Mouse (Mus musculus) heart, postnatal 10 days (tissue): ENCODE measurements at regions not wholly inside any gene's neighbourhood (a gene's known extent, or its start where the extent isn't known, plus 50 kb on each side); places are given as distances from the start of the nearest gene placed in this dataset.

Experiments used
- DNase-seq, 2 experiments: peaks; one replicate each; pipeline ENCODE4 v3.0.0; 2021
- intact Hi-C: fragments of 180-260 bp; cut with DNase I; formaldehyde crosslinking; loops from one replicate; pipeline ENCODE4 v1.15.1; 2025

GRCm38 (mm10) chr2:172690931-172691651 is 141.7 kb downstream of the Tfap2c start:
- intact Hi-C loops: no loop called here
- no peak for DNase-seq

DNA sequence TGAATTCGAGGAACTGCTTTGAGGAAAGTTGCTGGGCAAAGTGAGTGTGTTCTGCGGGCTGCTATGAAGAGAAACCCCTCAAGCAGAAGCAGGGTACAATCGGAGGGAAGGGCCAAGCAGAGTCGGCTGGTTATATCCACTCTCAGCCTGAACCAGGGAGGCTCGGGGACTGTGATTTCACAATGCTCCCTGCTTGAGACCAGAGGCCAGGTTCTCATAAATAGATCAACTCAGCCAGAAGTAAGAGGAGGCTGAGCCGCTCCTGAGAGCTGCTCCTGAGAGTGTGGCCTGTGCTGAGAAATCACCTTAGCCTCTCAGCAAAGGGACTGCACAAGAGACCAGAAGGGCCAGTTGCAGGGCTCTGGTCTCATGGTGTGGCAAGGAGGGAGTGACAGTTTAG is 149.6 kb downstream of the Tfap2c start:
- no peak for DNase-seq
- intact Hi-C loops: no loop called here

DNA sequence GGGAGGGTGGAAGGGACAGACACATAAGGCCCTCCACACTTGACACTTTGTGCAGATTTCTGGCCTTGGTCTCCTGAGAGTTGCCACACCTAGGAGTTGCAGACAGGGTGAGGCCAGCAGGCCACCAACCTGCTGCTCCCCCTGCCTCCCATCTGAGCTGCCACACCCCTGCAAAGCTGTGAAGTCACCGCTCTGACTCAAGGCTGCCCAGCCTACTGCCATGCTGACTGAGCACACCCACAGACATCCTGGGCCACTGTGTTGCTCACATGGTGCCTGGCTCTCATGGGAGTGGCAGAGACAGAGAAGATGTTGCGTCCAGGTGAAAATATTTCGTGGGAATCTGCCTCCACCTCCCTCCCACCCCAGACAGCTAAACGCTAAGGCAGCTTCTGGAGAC is 150.3 kb downstream of the Tfap2c start:
- intact Hi-C loops: no loop called here
- DNase-seq: no peak

- intact Hi-C loops: no loop called here
- no peak for DNase-seq
Observed at GRCm38 (mm10) chr2:172710641-172711040, 161.2 kb downstream of the Tfap2c start.

- intact Hi-C loops: no loop called here
- DNase-seq: no peak
Observed at GRCm38 (mm10) chr2:172726701-172727100, 177.3 kb downstream of the Tfap2c start.

- no peak for DNase-seq
- intact Hi-C loops: no loop called here
Observed at GRCm38 (mm10) chr2:172727576-172727975, 178.2 kb downstream of the Tfap2c start.

GRCm38 (mm10) chr2:172728240-172728821 is 178.9 kb downstream of the Tfap2c start:
- DNase-seq: peak; percentile 9 to 23
- intact Hi-C loops: no loop called here

DNA sequence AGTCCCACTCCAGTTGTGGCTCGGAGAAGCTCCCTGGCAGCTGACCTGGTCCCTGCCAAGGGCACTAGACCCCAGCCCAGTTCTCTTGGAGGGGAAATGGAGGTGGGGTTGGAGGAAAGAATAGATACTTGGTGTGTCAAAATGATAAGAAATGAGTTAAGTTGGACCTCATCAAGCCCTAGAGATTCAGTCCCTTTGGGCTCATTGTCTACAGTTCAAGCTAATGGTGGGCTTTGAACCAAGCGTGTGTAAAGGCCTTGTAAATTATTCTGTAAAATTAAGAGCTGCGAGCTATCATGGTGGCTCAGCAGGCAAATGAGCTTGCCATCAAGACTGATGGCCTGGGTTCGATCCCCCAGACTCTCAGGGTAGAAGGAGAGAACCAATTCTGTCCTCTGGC is 179.8 kb downstream of the Tfap2c start:
- intact Hi-C loops: no loop called here
- DNase-seq: no peak

GRCm38 (mm10) chr2:172729741-172730140 is 180.3 kb downstream of the Tfap2c start:
- DNase-seq: no peak
- intact Hi-C loops: no loop called here

GRCm38 (mm10) chr2:172731408-172731807 is 182.0 kb downstream of the Tfap2c start:
- intact Hi-C loops: no loop called here
- DNase-seq: no peak

DNA sequence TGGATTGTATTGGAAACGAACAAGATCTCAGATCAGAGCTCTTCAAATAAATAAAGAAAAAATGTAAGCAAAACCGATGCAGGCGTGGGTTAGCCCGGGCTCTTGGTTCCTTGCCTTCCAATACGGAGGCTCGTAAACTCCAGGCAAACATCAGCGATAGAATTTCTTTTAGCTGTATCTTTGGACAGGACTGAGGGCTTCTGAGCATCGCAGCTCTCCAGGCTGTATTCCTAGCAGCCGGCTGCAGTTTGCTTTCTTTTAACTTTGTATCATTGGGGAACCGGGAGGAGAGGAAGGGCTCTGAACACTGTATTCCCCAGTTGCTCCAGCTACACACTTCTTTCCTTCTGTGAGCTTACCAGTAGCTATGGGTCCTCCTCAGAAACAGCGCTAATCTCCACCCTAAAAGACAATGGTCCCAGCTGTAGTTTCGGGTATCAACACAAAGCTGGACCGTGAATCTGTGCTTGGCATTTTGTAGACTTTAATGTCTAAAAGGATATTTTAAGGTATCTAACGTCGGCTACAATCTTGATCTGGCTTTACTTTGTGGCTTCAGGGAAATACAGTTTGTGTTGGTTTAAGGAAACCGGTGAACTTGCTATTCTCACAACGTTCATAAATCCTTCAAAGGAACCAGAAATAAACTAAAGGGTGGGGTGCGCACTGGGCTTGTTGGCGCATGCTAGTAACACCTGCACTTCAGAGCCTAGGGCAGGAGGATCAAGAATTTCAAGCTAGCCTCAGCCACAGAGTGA is 183.2 kb downstream of the Tfap2c start:
- intact Hi-C loops: no loop called here
- DNase-seq: no peak

- intact Hi-C loops: no loop called here
- DNase-seq: no peak
Observed at GRCm38 (mm10) chr2:172733403-172733995, 184.1 kb downstream of the Tfap2c start.

DNA sequence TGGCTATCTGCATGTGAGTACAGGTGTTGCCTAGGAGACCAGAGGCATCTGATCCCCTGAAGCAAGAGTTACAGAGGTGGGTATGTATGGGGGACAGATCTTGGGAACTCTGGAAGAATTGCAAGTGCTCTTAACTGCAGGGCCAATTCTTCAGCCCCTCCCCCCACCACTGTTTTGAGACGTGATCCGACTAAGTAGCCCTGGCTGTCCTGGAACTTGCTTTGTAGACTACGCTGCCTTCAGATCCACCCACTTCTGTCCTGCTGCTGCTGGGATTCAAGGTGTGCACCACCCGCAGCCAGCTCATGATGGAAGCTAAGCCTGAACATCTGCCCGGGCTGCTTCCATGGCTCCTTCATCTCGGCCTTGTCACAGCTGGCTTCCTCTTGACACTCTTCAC is 186.2 kb downstream of the Tfap2c start:
- DNase-seq: no peak
- intact Hi-C loops: no loop called here

GRCm38 (mm10) chr2:172739041-172739491 is 189.7 kb downstream of the Tfap2c start:
- no peak for DNase-seq
- intact Hi-C loops: no loop called here

GRCm38 (mm10) chr2:172739529-172739928 is 190.1 kb downstream of the Tfap2c start:
- intact Hi-C loops: no loop called here
- DNase-seq: no peak

- intact Hi-C loops: loop anchor here (10.0 kb wide), 2 partner anchors 137 to 527 kb away; no protein-coding TSS in a partner anchor
- no peak for DNase-seq
Observed at GRCm38 (mm10) chr2:172751364-172751763, 188.8 kb downstream of the Bmp7 start.

- intact Hi-C loops: loop anchor here (10.0 kb wide), 2 partner anchors 141 to 531 kb away; no protein-coding TSS in a partner anchor
- no peak for DNase-seq
Observed at GRCm38 (mm10) chr2:172755686-172756471, 184.2 kb downstream of the Bmp7 start.

- intact Hi-C loops: loop anchor here (10.0 kb wide), 2 partner anchors 142 to 532 kb away; no protein-coding TSS in a partner anchor
- DNase-seq: no peak
Observed at GRCm38 (mm10) chr2:172756472-172756860, 183.7 kb downstream of the Bmp7 start.

GRCm38 (mm10) chr2:172758497-172758896 is 181.6 kb downstream of the Bmp7 start:
- intact Hi-C loops: loop anchor here (10.0 kb wide), 2 partner anchors 144 to 534 kb away; no protein-coding TSS in a partner anchor
- DNase-seq: peak; percentile 62 to 63

GRCm38 (mm10) chr2:172765260-172765659 is 174.9 kb downstream of the Bmp7 start:
- DNase-seq: no peak
- intact Hi-C loops: no loop called here
